Mouse (Mus musculus): ENCODE results near the gene Mcm10. TPM values are rescaled to one million over a fixed set of nuclear protein-coding genes. Genes with fewer than 3 reads are reported as not detected.

Gene Mcm10
- total RNA-seq, 1 experiment = 127 TPM

- in situ Hi-C loops (cut with MboI; ENCODE audit: low sequenced_read_pairs in 2 of 2, unreplicated experiment in 2 of 2) = no loop called here
- TF ChIP-seq HCFC1 (IDR thresholded peaks at IDR 0.05; ENCODE audit: borderline replicate concordance, insufficient read depth, low read length) (no peak), MAFK (IDR thresholded peaks at IDR 0.05; ENCODE audit: insufficient read depth, low read depth, low read length) (no peak), ZNF384 (IDR thresholded peaks at IDR 0.05; ENCODE audit: low read depth, low read length) (no peak), ZC3H11A (IDR thresholded peaks at IDR 0.05; ENCODE audit: borderline replicate concordance, low read depth, low read length) (no peak), CHD2 (IDR thresholded peaks at IDR 0.05; ENCODE audit: low read depth, low read length) (no peak)
- H3K27ac ChIP-seq (ENCODE audit: insufficient read depth, low read depth, low read length, poor library complexity, severe bottlenecking) = no peak overlapping the region; the same call in 1 of the 2 replicates
- H3K9me3 ChIP-seq (ENCODE audit: control insufficient read depth, insufficient read depth, low read depth, low read length) = no peaks in the 10 kb centered on the region
- no peak for DNase-seq (ENCODE audit: low read depth, low spot score)
- H3K4me3 ChIP-seq (ENCODE audit: insufficient read depth in 1 of 2, low read depth in 1 of 2, low read length in 2 of 2, poor library complexity in 1 of 2, severe bottlenecking in 1 of 2) = no peak overlapping the region
- H3K36me3 ChIP-seq (ENCODE audit: control insufficient read depth, insufficient read depth, low read length, poor library complexity, severe bottlenecking) = peaks cover 8% of the 10 kb centered on the region; the same call in 1 of the 2 replicates
- H3K4me1 ChIP-seq (ENCODE audit: control insufficient read depth in 2 of 2, insufficient read depth in 2 of 2, low read length in 2 of 2, poor library complexity in 1 of 2) = peaks cover 7 to 28% of the 10 kb centered on the region in 2 experiments; a peak in 3 of 4 replicates
- no peak overlapping the region for H3K9ac ChIP-seq (ENCODE audit: insufficient read depth, low read depth, low read length, poor library complexity, severe bottlenecking)
Observed at GRCm38 (mm10) chr2:5043476-5043761, 30.8 kb upstream of the Mcm10 start.

DNA sequence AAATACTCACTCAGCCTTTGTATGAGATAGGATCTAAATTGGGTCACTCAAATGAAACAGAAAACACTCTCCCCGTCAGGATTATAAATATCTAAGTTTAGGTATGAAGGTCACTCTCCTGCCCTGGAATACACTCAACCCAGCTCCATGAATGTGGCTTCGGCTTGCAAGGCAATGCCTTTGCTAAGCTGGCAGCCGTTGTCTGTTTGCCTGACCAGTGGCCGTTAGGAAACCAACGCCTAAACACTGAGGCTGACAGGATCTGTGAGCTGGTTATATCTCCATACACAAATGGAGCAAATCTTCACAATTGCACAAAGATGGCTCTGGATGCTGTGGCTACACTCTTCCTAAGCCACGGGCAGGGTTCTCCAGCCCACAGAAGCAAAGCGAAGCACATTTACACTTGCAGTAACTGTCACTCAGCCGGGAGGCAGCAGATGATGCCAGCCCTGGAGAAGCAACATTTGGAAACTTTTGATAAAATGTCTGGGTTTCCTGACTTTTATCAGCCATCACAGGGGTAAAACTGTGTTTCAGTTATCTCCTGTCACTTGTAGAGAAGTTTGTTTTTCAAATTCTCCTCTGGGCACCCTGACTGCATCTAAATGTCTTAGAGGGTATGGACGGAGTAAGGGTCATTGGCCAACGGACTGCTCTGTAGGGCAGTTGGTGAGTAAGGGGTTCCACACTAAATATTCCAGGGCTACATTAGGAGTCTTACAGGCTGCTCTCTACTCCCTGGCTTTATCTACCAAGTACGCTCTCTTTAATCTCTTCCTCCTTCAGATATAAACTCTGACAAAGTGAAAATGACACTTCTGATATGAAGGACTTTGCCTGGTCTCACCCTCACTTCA lies 30.3 kb upstream of the Mcm10 start:
- peaks cover 7 to 28% of the 10 kb centered on the region in 2 experiments; a peak in 3 of 4 replicates for H3K4me1 ChIP-seq (ENCODE audit: control insufficient read depth in 2 of 2, insufficient read depth in 2 of 2, low read length in 2 of 2, poor library complexity in 1 of 2)
- in situ Hi-C loops (cut with MboI; ENCODE audit: low sequenced_read_pairs in 2 of 2, unreplicated experiment in 2 of 2) = no loop called here
- no peak for TF ChIP-seq ZNF384 (IDR thresholded peaks at IDR 0.05; ENCODE audit: low read depth, low read length)
- no peak for TF ChIP-seq MAFK (IDR thresholded peaks at IDR 0.05; ENCODE audit: insufficient read depth, low read depth, low read length)

DNA sequence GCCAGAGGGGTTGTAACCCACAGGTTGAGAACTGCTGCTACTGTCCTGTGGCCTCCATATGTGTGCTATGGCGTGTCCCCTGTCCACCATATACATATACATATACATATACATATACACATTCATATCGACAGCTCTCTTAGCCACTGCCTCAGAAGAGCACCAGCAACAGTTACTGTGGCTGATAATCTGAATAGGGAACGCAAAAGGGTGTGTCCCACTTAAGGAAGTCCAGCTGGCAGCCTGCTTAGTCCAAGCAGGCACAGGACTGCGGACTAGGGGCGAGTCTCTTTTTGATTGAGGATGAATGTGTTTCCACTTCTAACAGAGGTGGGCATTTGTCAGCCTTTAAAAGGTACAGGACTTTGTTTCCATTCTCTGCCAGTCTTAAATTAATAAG lies 29.3 kb upstream of the Mcm10 start:
- no peak overlapping the region for H3K9ac ChIP-seq (ENCODE audit: insufficient read depth, low read depth, low read length, poor library complexity, severe bottlenecking)
- H3K27ac ChIP-seq (ENCODE audit: insufficient read depth, low read depth, low read length, poor library complexity, severe bottlenecking) = no peak overlapping the region
- in situ Hi-C loops (cut with MboI; ENCODE audit: low sequenced_read_pairs in 2 of 2, unreplicated experiment in 2 of 2) = no loop called here
- H3K36me3 ChIP-seq (ENCODE audit: control insufficient read depth, insufficient read depth, low read length, poor library complexity, severe bottlenecking) = peaks cover 12% of the 10 kb centered on the region; the same call in 1 of the 2 replicates
- H3K9me3 ChIP-seq (ENCODE audit: control insufficient read depth, insufficient read depth, low read depth, low read length) = no peaks in the 10 kb centered on the region
- DNase-seq (ENCODE audit: low read depth, low spot score) = no peak
- peaks cover 7 to 30% of the 10 kb centered on the region in 2 experiments; a peak in 3 of 4 replicates for H3K4me1 ChIP-seq (ENCODE audit: control insufficient read depth in 2 of 2, insufficient read depth in 2 of 2, low read length in 2 of 2, poor library complexity in 1 of 2)
- TF ChIP-seq ZNF384 (IDR thresholded peaks at IDR 0.05; ENCODE audit: low read depth, low read length) (no peak), CHD2 (IDR thresholded peaks at IDR 0.05; ENCODE audit: low read depth, low read length) (no peak), ZC3H11A (IDR thresholded peaks at IDR 0.05; ENCODE audit: borderline replicate concordance, low read depth, low read length) (no peak)
- no peak overlapping the region for H3K4me3 ChIP-seq (ENCODE audit: insufficient read depth in 1 of 2, low read depth in 1 of 2, low read length in 2 of 2, poor library complexity in 1 of 2, severe bottlenecking in 1 of 2)

More for the DNA sequence above, 30.3 kb upstream of the Mcm10 start:
- H3K9me3 ChIP-seq (ENCODE audit: control insufficient read depth, insufficient read depth, low read depth, low read length) = no peaks in the 10 kb centered on the region
- no peak overlapping the region for H3K4me3 ChIP-seq (ENCODE audit: insufficient read depth in 1 of 2, low read depth in 1 of 2, low read length in 2 of 2, poor library complexity in 1 of 2, severe bottlenecking in 1 of 2)
- H3K9ac ChIP-seq (ENCODE audit: insufficient read depth, low read depth, low read length, poor library complexity, severe bottlenecking) = no peak overlapping the region
- H3K27ac ChIP-seq (ENCODE audit: insufficient read depth, low read depth, low read length, poor library complexity, severe bottlenecking) = no peak overlapping the region
- H3K36me3 ChIP-seq (ENCODE audit: control insufficient read depth, insufficient read depth, low read length, poor library complexity, severe bottlenecking) = peaks cover 9% of the 10 kb centered on the region; the same call in 1 of the 2 replicates
- no peak for DNase-seq (ENCODE audit: low read depth, low spot score)

DNA sequence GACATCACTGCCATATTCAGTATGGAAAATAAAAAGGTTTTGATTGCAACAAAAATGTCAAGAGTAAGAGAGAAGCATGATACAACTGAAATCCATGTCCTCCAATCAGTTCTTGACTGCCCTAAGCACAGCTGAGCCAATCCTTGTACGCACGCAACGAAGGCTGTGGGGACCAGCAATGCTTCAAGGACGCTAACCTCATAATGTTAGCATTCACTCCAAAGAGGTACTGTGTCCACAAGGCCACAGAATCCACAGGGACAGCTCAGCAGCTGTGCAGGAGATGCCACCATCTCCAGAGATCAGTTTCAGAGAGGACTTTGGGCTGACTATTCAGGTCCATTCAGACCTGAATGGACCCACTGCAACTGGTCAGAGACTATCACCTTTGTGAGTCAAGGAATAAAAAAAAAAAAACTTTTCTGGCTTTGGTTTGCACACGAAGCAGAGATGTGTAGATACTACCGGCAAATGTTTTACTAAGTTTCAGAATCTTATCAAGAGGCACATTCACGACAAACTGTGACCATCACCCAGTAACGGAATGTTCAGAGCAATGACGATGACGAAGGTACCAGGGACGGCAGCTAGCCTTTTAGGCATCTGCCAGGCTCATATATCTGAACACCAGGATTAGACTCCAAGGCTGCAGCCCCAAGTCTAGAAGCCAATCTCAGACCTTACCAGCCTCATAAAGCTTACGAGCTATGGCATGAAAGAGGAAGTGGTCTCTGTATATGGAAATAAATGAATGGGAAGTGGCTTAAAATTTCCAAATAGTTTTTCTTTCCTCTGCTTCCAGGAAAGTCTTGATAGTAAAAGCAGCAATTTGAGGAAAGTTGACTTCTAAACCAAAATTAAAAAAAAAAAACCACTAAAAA lies 27.9 kb upstream of the Mcm10 start:
- TF ChIP-seq CHD2 (IDR thresholded peaks at IDR 0.05; ENCODE audit: low read depth, low read length) (no peak), ZNF384 (IDR thresholded peaks at IDR 0.05; ENCODE audit: low read depth, low read length) (no peak), ZC3H11A (IDR thresholded peaks at IDR 0.05; ENCODE audit: borderline replicate concordance, low read depth, low read length) (no peak), MAFK (IDR thresholded peaks at IDR 0.05; ENCODE audit: insufficient read depth, low read depth, low read length) (no peak), HCFC1 (IDR thresholded peaks at IDR 0.05; ENCODE audit: borderline replicate concordance, insufficient read depth, low read length) (no peak)
- DNase-seq (ENCODE audit: low read depth, low spot score) = no peak
- Histone ChIP-seq H3K4me1 (ENCODE audit: control insufficient read depth in 2 of 2, insufficient read depth in 2 of 2, low read length in 2 of 2, poor library complexity in 1 of 2) (peaks cover 4 to 22% of the 10 kb centered on the region in 2 experiments; a peak in 3 of 4 replicates), H3K4me3 (ENCODE audit: insufficient read depth in 1 of 2, low read depth in 1 of 2, low read length in 2 of 2, poor library complexity in 1 of 2, severe bottlenecking in 1 of 2) (no peak overlapping the region), H3K36me3 (ENCODE audit: control insufficient read depth, insufficient read depth, low read length, poor library complexity, severe bottlenecking) (peaks cover 13% of the 10 kb centered on the region; the same call in 1 of the 2 replicates), H3K9me3 (ENCODE audit: control insufficient read depth, insufficient read depth, low read depth, low read length) (no peaks in the 10 kb centered on the region), H3K9ac (ENCODE audit: insufficient read depth, low read depth, low read length, poor library complexity, severe bottlenecking) (no peak overlapping the region), H3K27ac (ENCODE audit: insufficient read depth, low read depth, low read length, poor library complexity, severe bottlenecking) (no peak overlapping the region)
- in situ Hi-C loops (cut with MboI; ENCODE audit: low sequenced_read_pairs in 2 of 2, unreplicated experiment in 2 of 2) = no loop called here

Data from ES-E14 (cell line).